Mouse (Mus musculus): ENCODE results near the gene Mtm1. TPM values are rescaled to one million over a fixed set of nuclear protein-coding genes. Genes with fewer than 3 reads are reported as not detected.

Gene Mtm1
- polyA plus RNA-seq, 1 experiment from 2014 or later, result 3.0 TPM

DNA sequence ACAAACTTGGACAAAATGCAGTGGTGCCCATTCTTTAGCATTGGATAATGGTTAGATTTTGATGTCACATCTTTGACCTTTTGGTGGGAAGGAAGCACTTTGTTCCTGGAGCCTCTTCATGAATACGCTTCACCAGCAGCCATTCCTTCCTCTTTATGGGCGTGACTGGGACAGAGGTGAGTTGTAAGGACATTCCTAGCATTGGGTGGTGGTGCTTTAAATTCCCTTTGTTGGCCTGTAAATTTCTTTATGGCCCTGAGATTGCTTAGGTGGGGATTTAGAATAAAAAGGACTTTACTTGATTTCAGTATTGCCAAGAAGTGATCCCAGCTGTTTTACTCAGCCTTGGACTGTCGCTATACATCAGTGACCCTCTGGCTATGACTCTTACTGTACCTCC lies 8.3 kb downstream of the Mtm1 start:
- ATAC-seq (ENCODE audit: low read depth) (no peak), DNase-seq (no peak)
- Histone ChIP-seq H3K4me3 (replicated peaks) (no peak overlapping the region), H3K4me2 (no peak overlapping the region), H3K27ac (no peak overlapping the region), H3K27me3 (no peaks in the 10 kb centered on the region), H3K4me1 (replicated peaks) (peaks cover 5% of the 10 kb centered on the region), H3K36me3 (no peaks in the 10 kb centered on the region), H3K9ac (no peak overlapping the region), H3K9me3 (replicated peaks) (no peaks in the 10 kb centered on the region)
- WGBS (ENCODE audit: insufficient replicate concordance), result 68% methylated on average over 3 of the region's 3 CpGs

DNA sequence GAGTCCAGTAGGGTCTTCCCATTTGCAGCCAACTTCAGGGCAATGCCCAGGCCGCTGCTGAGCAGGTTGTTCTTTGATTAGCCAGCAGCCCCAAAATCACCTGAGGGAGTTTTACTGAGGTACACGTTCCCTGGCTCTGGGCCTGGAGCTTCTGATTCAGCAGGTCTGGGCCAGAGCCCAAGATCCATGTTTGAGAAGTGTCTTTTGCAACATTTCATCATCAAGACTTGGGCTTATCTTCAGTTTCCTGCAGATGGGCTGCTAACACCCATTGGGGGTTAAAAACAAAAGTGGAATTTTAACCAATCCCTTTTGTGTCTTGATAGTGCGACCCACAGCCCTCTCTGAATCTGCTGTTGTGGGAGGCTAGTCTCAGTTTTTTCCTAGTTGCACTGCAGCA lies 10.3 kb downstream of the Mtm1 start:
- H3K27me3 ChIP-seq, result no peaks in the 10 kb centered on the region
- H3K4me1 ChIP-seq (replicated peaks), result peaks cover 5% of the 10 kb centered on the region
- H3K9me3 ChIP-seq (replicated peaks), result no peaks in the 10 kb centered on the region
- H3K4me3 ChIP-seq (replicated peaks), result no peak overlapping the region
- H3K36me3 ChIP-seq, result no peaks in the 10 kb centered on the region
- WGBS (ENCODE audit: insufficient replicate concordance), result 42% methylated on average over 3 of the region's 3 CpGs
- no peak overlapping the region for H3K4me2 ChIP-seq
- ATAC-seq (ENCODE audit: low read depth) (no peak), DNase-seq (no peak)
- no peak overlapping the region for H3K9ac ChIP-seq
- no peak overlapping the region for H3K27ac ChIP-seq

DNA sequence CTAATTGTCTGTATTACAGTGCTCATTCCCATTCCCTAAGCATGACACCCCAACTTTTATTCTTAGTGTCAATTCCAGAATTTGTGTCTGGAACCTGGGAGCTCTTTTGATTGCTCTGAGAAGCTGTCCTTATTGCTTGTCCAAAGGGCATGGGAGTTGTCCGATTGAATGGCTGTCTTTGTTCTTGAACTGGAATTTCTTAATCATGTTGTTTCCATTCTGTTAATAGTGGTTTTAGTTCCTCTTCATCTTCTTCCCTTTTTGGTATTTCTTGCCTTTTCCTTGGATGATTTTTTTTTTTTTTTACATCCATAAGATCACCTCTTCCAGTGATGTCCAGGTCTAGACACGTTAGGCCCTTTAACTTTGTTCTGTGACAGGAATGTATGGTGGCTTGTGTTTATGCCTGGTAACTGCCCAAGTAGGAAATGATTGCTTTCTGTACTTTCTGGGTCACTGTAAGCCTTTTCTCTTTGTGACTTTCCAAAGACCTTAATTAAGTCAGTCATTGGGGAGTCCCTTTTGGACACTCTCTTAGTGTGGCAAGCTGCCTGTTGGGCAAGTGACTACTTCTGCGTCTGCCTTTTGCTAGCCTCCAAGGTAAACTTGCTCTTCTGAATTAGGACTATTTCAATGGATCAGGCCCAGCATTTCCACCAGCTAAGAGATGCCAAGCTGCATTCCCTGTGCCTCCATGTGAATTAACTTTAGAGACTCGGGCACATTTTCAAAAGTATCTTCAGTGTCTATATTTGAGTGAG lies 12.3 kb downstream of the Mtm1 start:
- ATAC-seq (ENCODE audit: low read depth) (no peak), DNase-seq (no peak)
- H3K27ac ChIP-seq, result no peak overlapping the region
- H3K36me3 ChIP-seq, result no peaks in the 10 kb centered on the region
- H3K4me1 ChIP-seq (replicated peaks), result no peaks in the 10 kb centered on the region
- no peak overlapping the region for H3K4me2 ChIP-seq
- H3K4me3 ChIP-seq (replicated peaks), result no peak overlapping the region
- H3K9me3 ChIP-seq (replicated peaks), result no peaks in the 10 kb centered on the region
- H3K9ac ChIP-seq, result no peak overlapping the region
- WGBS (ENCODE audit: insufficient replicate concordance), result 60% methylated on average over 4 of the region's 4 CpGs
- H3K27me3 ChIP-seq, result no peaks in the 10 kb centered on the region

DNA sequence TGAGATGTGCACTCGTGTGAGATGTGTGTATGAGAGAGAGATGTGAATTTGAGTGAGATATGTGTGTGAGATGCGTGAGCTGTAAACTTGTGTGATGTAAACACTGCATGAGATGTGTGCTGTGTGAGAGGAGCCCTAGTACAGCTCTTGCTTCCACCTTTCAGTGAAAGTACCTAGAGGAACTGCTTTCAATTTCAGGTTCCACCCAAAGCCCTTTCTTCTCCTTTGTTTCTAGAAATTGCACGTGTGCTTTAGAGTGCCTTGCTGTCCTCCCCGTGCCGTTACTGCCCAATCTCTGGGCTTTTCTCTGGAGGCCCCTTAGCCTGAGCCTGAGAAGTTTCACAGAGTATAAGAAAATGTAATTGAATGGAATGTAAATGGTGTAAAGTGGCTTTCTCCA lies 16.3 kb downstream of the Mtm1 start:
- H3K27ac ChIP-seq, result no peak overlapping the region
- no peaks in the 10 kb centered on the region for H3K4me1 ChIP-seq (replicated peaks)
- WGBS (ENCODE audit: insufficient replicate concordance), result 65% methylated on average over 5 of the region's 5 CpGs
- no peak overlapping the region for H3K9ac ChIP-seq
- no peaks in the 10 kb centered on the region for H3K36me3 ChIP-seq
- DNase-seq (no peak), ATAC-seq (ENCODE audit: low read depth) (no peak)
- no peak overlapping the region for H3K4me2 ChIP-seq
- H3K9me3 ChIP-seq (replicated peaks), result no peaks in the 10 kb centered on the region
- no peak overlapping the region for H3K4me3 ChIP-seq (replicated peaks)
- H3K27me3 ChIP-seq, result no peaks in the 10 kb centered on the region

DNA sequence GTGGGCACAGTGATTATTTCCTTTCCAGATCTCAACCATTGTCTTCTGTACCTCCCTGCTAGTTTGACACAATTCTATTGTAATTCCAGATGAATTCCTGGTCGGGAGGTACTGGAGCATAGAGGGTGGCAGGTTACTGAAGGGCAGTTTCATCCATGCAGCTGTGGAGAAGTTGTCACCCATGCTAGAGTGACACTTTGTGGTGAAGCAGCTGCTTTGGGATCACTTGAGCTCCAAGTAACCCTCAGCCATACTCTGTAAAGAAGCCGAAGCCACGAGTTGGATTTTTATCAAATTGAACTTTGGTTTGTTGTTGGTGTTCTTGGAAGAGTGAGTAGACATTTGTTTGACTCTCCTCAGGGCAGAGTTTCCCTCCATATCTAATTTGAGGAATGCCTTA lies 17.6 kb downstream of the Mtm1 start:
- 48% methylated on average over 3 of the region's 3 CpGs for WGBS (ENCODE audit: insufficient replicate concordance)
- H3K4me3 ChIP-seq (replicated peaks), result no peak overlapping the region
- no peak overlapping the region for H3K9ac ChIP-seq
- no peaks in the 10 kb centered on the region for H3K36me3 ChIP-seq
- H3K4me1 ChIP-seq (replicated peaks), result no peaks in the 10 kb centered on the region
- H3K27ac ChIP-seq, result no peak overlapping the region
- H3K4me2 ChIP-seq, result no peak overlapping the region
- no peaks in the 10 kb centered on the region for H3K27me3 ChIP-seq
- DNase-seq (no peak), ATAC-seq (ENCODE audit: low read depth) (no peak)
- H3K9me3 ChIP-seq (replicated peaks), result no peaks in the 10 kb centered on the region

DNA sequence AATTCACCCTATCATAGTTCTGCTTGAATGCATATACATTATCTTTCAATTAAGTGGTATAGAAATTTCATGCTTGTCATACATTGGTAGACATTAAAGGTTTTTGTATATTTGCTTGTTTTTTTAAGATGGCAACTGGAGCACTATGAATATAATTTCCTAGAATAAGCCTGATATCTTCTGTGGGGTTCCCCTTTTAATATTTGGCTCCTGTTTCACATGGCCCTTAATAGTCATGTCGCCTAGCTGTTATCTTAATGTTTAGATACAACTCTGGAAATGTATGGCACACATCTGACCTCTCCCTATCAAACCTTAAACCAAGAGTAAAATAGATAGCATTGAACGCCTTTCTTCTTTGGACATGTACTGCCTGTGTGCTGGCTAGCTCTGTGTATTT lies 20.3 kb downstream of the Mtm1 start:
- H3K4me2 ChIP-seq, result no peak overlapping the region
- H3K27me3 ChIP-seq, result no peaks in the 10 kb centered on the region
- no peaks in the 10 kb centered on the region for H3K36me3 ChIP-seq
- no peak overlapping the region for H3K9ac ChIP-seq
- no peaks in the 10 kb centered on the region for H3K9me3 ChIP-seq (replicated peaks)
- H3K27ac ChIP-seq, result no peak overlapping the region
- WGBS (ENCODE audit: insufficient replicate concordance), result 52% methylated on average over 2 of the region's 2 CpGs
- ATAC-seq (ENCODE audit: low read depth) (no peak), DNase-seq (no peak)
- H3K4me1 ChIP-seq (replicated peaks), result no peaks in the 10 kb centered on the region
- no peak overlapping the region for H3K4me3 ChIP-seq (replicated peaks)

DNA sequence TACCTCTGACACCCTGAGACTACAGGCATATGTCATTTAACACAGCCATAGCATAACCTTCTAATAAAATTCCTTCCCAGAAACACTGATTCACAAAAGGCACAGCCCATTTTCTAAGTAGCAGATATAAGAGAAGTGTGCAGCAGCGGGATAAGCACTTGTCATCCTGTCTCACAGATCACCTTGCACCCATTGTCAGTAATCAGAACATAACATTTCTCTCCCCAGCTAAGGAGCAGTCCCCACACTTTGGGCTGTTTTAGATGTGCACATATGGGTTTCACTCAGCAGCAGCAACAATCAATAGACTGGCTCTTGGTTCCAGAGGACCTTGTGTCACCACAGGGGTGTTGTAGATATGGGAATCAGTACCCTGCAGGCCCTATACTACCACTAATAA lies 45.9 kb downstream of the Mtm1 start:
- H3K4me2 ChIP-seq, result no peak overlapping the region
- H3K9ac ChIP-seq, result no peak overlapping the region
- H3K27me3 ChIP-seq, result no peaks in the 10 kb centered on the region
- no peaks in the 10 kb centered on the region for H3K9me3 ChIP-seq (replicated peaks)
- no peaks in the 10 kb centered on the region for H3K36me3 ChIP-seq
- no peak overlapping the region for H3K4me3 ChIP-seq (replicated peaks)
- H3K4me1 ChIP-seq (replicated peaks), result no peaks in the 10 kb centered on the region
- WGBS (ENCODE audit: insufficient replicate concordance), result 47% methylated on average over 1 of the region's 1 CpGs
- peak; percentile 57; the same call in 1 of the 2 replicates for ATAC-seq (ENCODE audit: low read depth)
- no peak overlapping the region for H3K27ac ChIP-seq
- DNase-seq, result peak; percentile 1

DNA sequence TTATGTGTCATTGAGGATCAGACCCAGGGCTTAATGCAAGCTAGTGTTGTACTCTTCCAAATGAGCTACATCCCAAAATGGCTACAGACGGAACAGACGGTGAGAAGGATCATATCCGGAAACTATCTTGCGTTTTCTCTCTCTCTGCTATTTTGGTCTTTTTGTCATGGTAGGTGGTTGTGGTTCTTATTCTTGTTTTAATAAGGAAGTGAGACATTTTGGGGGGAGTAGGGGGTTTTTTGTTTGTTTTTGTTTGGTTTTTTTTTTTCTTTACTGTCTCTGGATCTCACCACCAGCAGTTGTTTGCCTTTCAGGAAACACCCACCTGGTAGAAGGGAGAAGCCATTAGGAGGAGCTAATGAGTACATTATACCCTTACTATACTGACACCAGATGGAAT lies 50.3 kb downstream of the Mtm1 start:
- no peak overlapping the region for H3K4me2 ChIP-seq
- H3K36me3 ChIP-seq, result no peaks in the 10 kb centered on the region
- DNase-seq (no peak), ATAC-seq (ENCODE audit: low read depth) (no peak)
- H3K4me1 ChIP-seq (replicated peaks), result no peaks in the 10 kb centered on the region
- 81% methylated on average over 4 of the region's 4 CpGs for WGBS (ENCODE audit: insufficient replicate concordance)
- no peak overlapping the region for H3K27ac ChIP-seq
- no peaks in the 10 kb centered on the region for H3K27me3 ChIP-seq
- no peak overlapping the region for H3K4me3 ChIP-seq (replicated peaks)
- no peaks in the 10 kb centered on the region for H3K9me3 ChIP-seq (replicated peaks)
- H3K9ac ChIP-seq, result no peak overlapping the region

DNA sequence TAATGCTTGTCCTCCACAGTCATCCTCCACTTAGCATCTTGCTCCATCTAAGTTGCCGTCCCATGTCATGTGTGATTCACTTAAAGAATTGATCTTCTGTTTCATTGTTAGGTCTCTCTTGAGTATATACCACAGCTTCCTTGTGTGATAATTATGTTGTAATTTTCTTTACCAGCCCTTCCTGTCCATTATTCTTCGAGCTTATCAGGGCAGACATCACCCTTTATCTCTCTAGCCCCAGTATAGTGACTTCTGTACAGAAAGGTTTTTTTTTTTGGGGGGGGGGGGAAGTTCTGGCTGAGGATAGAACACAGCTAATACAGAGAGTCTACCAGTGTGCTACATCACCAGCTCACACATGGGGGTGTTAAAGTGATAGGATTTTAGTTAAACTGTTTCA lies 53.7 kb downstream of the Mtm1 start:
- Histone ChIP-seq H3K27ac (no peak overlapping the region), H3K4me1 (replicated peaks) (no peaks in the 10 kb centered on the region), H3K9me3 (replicated peaks) (no peaks in the 10 kb centered on the region), H3K4me2 (no peak overlapping the region), H3K27me3 (no peaks in the 10 kb centered on the region), H3K9ac (no peak overlapping the region), H3K36me3 (no peaks in the 10 kb centered on the region), H3K4me3 (replicated peaks) (no peak overlapping the region)
- ATAC-seq (ENCODE audit: low read depth) (no peak), DNase-seq (no peak)
- 42% methylated on average over 2 of the region's 2 CpGs for WGBS (ENCODE audit: insufficient replicate concordance)

DNA sequence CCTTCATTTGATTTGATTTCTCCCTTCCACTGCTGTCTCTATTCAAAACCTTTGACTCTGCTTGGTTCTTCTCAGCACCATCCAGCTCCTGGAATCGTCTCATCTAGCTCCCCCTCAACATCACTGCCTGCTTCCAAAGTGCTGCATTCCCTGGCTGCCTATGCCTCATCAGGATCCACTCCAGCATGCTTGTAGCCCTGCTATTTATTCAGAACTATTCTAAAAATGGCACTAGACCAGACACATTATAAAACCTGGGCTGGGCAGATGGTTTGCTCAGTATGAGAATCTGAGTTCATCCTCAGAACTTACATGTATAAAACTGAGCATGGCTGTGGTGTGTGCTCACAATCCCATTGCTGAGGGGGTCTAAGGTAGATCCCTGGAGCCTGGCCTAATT lies 58.4 kb downstream of the Mtm1 start:
- Histone ChIP-seq H3K27me3 (no peaks in the 10 kb centered on the region), H3K9me3 (replicated peaks) (no peaks in the 10 kb centered on the region), H3K36me3 (no peaks in the 10 kb centered on the region), H3K27ac (no peak overlapping the region), H3K9ac (no peak overlapping the region), H3K4me2 (no peak overlapping the region), H3K4me3 (replicated peaks) (no peak overlapping the region), H3K4me1 (replicated peaks) (no peaks in the 10 kb centered on the region)
- DNase-seq, result no peak
- ATAC-seq (ENCODE audit: low read depth), result no peak
- 35% methylated on average over 1 of the region's 1 CpGs for WGBS (ENCODE audit: insufficient replicate concordance)

DNA sequence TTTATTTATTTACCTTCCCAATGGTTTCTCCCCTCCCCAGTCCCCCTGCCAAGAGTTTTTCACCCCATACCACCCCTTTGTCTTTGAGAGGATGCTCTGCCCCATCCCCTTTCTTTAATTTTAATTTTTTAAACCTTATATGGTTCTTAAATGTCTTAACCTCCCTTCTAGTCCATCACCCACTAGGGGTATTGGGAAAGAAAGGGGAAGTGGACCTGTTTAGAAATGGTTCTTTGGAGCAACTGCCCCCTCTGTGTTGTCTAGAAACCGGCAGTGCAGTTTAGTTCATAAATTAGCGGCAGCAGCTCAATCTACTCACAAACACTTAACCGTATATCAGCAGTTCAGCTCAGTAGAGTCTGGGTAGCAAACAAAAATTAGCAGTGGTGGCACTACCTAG lies 63.6 kb downstream of the Mtm1 start:
- Histone ChIP-seq H3K4me2 (no peak overlapping the region), H3K27ac (no peak overlapping the region), H3K27me3 (no peaks in the 10 kb centered on the region), H3K4me3 (replicated peaks) (no peak overlapping the region), H3K9me3 (replicated peaks) (no peaks in the 10 kb centered on the region), H3K36me3 (no peaks in the 10 kb centered on the region), H3K9ac (no peak overlapping the region), H3K4me1 (replicated peaks) (no peaks in the 10 kb centered on the region)
- ATAC-seq (ENCODE audit: low read depth) (no peak), DNase-seq (no peak)
- 68% methylated on average over 3 of the region's 3 CpGs for WGBS (ENCODE audit: insufficient replicate concordance)

DNA sequence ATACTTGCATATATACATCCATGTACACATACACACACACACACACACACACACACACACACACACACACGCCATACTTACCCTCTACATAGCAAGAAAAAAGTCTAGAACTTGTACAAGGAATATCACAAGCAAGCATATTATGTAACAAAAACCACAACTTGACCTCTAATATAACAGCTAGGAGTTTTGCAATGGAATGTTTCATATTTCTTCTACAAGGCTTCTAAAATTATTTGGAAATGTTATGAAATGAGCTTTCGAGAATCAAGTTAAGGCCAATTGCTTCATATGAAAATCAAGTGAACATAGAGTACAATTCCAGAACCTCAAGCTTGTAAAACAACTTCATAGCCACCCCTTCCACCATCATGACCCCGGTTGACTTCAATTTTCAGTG lies 74.9 kb downstream of the Mtm1 start:
- Histone ChIP-seq H3K27me3 (no peaks in the 10 kb centered on the region), H3K4me2 (no peak overlapping the region), H3K4me1 (replicated peaks) (no peaks in the 10 kb centered on the region), H3K27ac (no peak overlapping the region), H3K9ac (no peak overlapping the region), H3K36me3 (no peaks in the 10 kb centered on the region), H3K9me3 (replicated peaks) (no peaks in the 10 kb centered on the region), H3K4me3 (replicated peaks) (no peak overlapping the region)
- WGBS (ENCODE audit: insufficient replicate concordance), result 74% methylated on average over 3 of the region's 3 CpGs
- ATAC-seq (ENCODE audit: low read depth) (no peak), DNase-seq (no peak)

All from liver, embryonic 13.5 days (tissue).